Mouse (Mus musculus) kidney, postnatal 0 days (tissue): Measurements from ENCODE around the gene Gss. TPM values are rescaled to one million over a fixed set of nuclear protein-coding genes. Genes with fewer than 3 reads are reported as not detected.
A peak's percentile ranks its signal among the peaks of the same experiment; 100 is the strongest.

ENCODE experiments used
- ATAC-seq: fragments of 200-750 bp; cut with Nextera tagmentation; replicated peaks from 2 replicates; pipeline ENCODE4 v1.8.0; 2017; ENCODE audit warnings: low read depth, moderate number of reproducible peaks, moderate TSS enrichment, moderate library complexity; ENCODE audit not compliant: low FRiP score
- DNase-seq: peaks from one replicate; pipeline ENCODE4 v3.0.0-alpha.2; 2016; ENCODE audit warnings: low spot score
- H3K27ac ChIP-seq: fragments of 300-500 bp; sonication (generic); 2 replicates; pipeline ENCODE4 v1.5.1; 2014; ENCODE audit warnings: mild to moderate bottlenecking
- H3K27me3 ChIP-seq: fragments of 300-500 bp; sonication (generic); 2 replicates; pipeline ENCODE4 v1.6.1; 2014; ENCODE audit warnings: low read length, mixed read lengths; ENCODE audit not compliant: insufficient read depth
- H3K36me3 ChIP-seq: fragments of 300-500 bp; sonication (generic); 2 replicates; pipeline ENCODE4 v1.6.1; 2014; ENCODE audit warnings: low read length, mixed read lengths; ENCODE audit not compliant: insufficient read depth
- H3K4me1 ChIP-seq: fragments of 300-500 bp; sonication (generic); replicated peaks from 2 replicates; pipeline ENCODE4 v1.6.1; 2014; ENCODE audit warnings: antibody characterized with exemption, low read length, mixed read lengths; ENCODE audit not compliant: insufficient read depth
- H3K4me2 ChIP-seq: fragments of 300-500 bp; sonication (generic); 2 replicates; pipeline ENCODE4 v1.6.1; 2014; ENCODE audit warnings: mild to moderate bottlenecking, low read length, moderate library complexity, mixed read lengths
- H3K4me3 ChIP-seq: fragments of 300-500 bp; sonication (generic); replicated peaks from 2 replicates; pipeline ENCODE4 v1.5.1; 2014; ENCODE audit warnings: low read depth, low read length
- H3K9ac ChIP-seq: fragments of 300-500 bp; sonication (generic); 2 replicates; pipeline ENCODE4 v1.6.1; 2014; ENCODE audit warnings: low read depth, low read length
- H3K9me3 ChIP-seq: fragments of 300-500 bp; sonication (generic); replicated peaks from 2 replicates; pipeline ENCODE4 v1.6.1; 2016; ENCODE audit warnings: low read length, inconsistent platforms, mixed read lengths
- CTCF ChIP-seq: IDR thresholded peaks from 2 replicates; pipeline ENCODE4 v1.5.1; 2016; ENCODE audit warnings: antibody characterized with exemption, low read depth, mild to moderate bottlenecking, moderate library complexity
- WGBS: fragments of 180-500 bp; shearing (Covaris S2); extraction: QIAGEN DNeasy Blood & Tissue Kit; methylation state at CpG from one replicate; pipeline ENCODE4 v1.1.7; 2014; 5-methylcytosine and 5-hydroxymethylcytosine counted together
- polyA plus RNA-seq: library from polyadenylated mRNA; unstranded; fragments of >200 nt; fragmentation: Nextera tagmentation; extraction: Ambion mirVana; gene quantifications from 2 replicates; pipeline ENCODE4 v1.2.1, GENCODE M21; 2015

Gene Gss
- polyA plus RNA-seq, 1 experiment from 2014 or later, result 114 TPM

GRCm38 (mm10) chr2:155574700-155575099, 17.9 kb downstream of the Gss start:
- Histone ChIP-seq H3K4me1 (no peaks in the 10 kb centered on the region), H3K4me3 (no peak overlapping the region), H3K36me3 (peaks cover 8% of the 10 kb centered on the region; the same call in 1 of the 2 replicates), H3K4me2 (no peak overlapping the region), H3K9ac (no peak overlapping the region), H3K27me3 (no peaks in the 10 kb centered on the region), H3K9me3 (no peaks in the 10 kb centered on the region), H3K27ac (no peak overlapping the region)
- no peak for TF ChIP-seq CTCF
- WGBS, result 77% methylated on average over 4 of the region's 4 CpGs
- ATAC-seq, result peak; percentile 52
- peak; percentile 5 for DNase-seq

GRCm38 (mm10) chr2:155573996-155574395, 18.6 kb downstream of the Gss start:
- no peak overlapping the region for H3K9ac ChIP-seq
- no peaks in the 10 kb centered on the region for H3K27me3 ChIP-seq
- TF ChIP-seq CTCF, result no peak
- peaks cover 8% of the 10 kb centered on the region; the same call in 1 of the 2 replicates for H3K36me3 ChIP-seq
- no peaks in the 10 kb centered on the region for H3K9me3 ChIP-seq
- no peak for DNase-seq
- no peaks in the 10 kb centered on the region for H3K4me1 ChIP-seq
- no peak overlapping the region for H3K4me3 ChIP-seq
- no peak overlapping the region for H3K4me2 ChIP-seq
- WGBS, result 93% methylated on average over 7 of the region's 7 CpGs
- H3K27ac ChIP-seq, result no peak overlapping the region
- ATAC-seq, result no peak

- Histone ChIP-seq H3K9me3 (no peaks in the 10 kb centered on the region), H3K27me3 (no peaks in the 10 kb centered on the region), H3K27ac (no peak overlapping the region), H3K36me3 (peaks cover 8% of the 10 kb centered on the region; the same call in 1 of the 2 replicates), H3K4me1 (no peaks in the 10 kb centered on the region), H3K4me2 (no peak overlapping the region), H3K4me3 (no peak overlapping the region), H3K9ac (no peak overlapping the region)
- no peak for TF ChIP-seq CTCF
- ATAC-seq, result no peak
- no peak for DNase-seq
- 86% methylated on average over 9 of the region's 9 CpGs for WGBS
Measured at GRCm38 (mm10) chr2:155573001-155573400, 19.6 kb downstream of the Gss start.

- H3K27ac ChIP-seq, result no peak overlapping the region
- DNase-seq, result no peak
- H3K9me3 ChIP-seq, result no peaks in the 10 kb centered on the region
- ATAC-seq, result no peak
- no peak overlapping the region for H3K9ac ChIP-seq
- H3K4me3 ChIP-seq, result no peak overlapping the region
- H3K4me2 ChIP-seq, result no peak overlapping the region
- H3K4me1 ChIP-seq, result no peaks in the 10 kb centered on the region
- no peaks in the 10 kb centered on the region for H3K27me3 ChIP-seq
- TF ChIP-seq CTCF, result no peak
- WGBS, result 35% methylated on average over 3 of the region's 3 CpGs
- no peaks in the 10 kb centered on the region for H3K36me3 ChIP-seq
Measured at GRCm38 (mm10) chr2:155569223-155569807, 23.3 kb downstream of the Gss start.

DNA sequence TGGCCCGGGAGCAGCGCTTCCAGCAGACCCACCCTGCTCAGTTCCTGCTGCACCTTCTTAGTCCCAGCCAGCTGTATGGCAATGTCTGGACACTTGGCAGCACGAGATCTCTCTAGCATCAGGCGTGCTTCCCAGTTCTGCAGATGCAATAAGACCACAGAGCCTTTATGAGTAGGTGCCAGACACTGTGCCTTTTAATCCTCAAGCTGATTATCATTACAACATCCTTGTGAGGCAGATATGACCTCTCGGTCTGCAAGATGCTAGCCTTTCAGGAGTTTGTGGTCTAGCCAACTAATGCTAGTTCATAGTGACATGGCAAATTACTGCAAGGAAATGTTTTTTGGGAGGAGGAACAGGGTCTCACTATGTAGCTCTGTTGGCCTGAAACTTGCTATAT, 24.9 kb downstream of the Gss start:
- H3K9me3 ChIP-seq, result no peaks in the 10 kb centered on the region
- ATAC-seq (no peak), DNase-seq (no peak)
- H3K27me3 ChIP-seq, result no peaks in the 10 kb centered on the region
- H3K36me3 ChIP-seq, result no peaks in the 10 kb centered on the region
- H3K4me2 ChIP-seq, result no peak overlapping the region
- WGBS, result 88% methylated on average over 5 of the region's 5 CpGs
- H3K4me1 ChIP-seq, result no peaks in the 10 kb centered on the region
- no peak overlapping the region for H3K9ac ChIP-seq
- H3K4me3 ChIP-seq, result no peak overlapping the region
- TF ChIP-seq CTCF, result no peak
- H3K27ac ChIP-seq, result no peak overlapping the region

DNA sequence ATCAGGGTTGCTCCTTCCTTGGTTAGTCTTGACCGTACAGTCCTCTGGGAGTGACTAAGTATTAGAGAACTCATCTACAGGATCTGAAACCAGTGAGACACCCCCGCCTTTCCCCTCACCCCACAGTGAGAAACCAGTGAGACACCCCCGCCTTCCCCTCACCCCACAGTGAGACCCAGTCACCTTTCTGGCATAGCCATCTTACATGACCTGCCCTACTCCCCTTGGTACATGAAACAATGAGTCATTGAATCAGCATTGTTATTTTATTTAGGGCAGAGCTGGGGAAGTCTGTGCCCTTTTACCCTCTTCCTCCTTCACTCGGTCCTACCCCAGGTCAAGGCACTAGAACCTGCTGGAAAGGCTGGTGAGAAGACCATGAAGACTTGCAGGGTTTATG, 29.7 kb downstream of the Gss start:
- Histone ChIP-seq H3K9me3 (no peaks in the 10 kb centered on the region), H3K4me3 (no peak overlapping the region), H3K4me2 (no peak overlapping the region), H3K4me1 (no peaks in the 10 kb centered on the region), H3K9ac (no peak overlapping the region), H3K27ac (no peak overlapping the region), H3K27me3 (no peaks in the 10 kb centered on the region), H3K36me3 (no peaks in the 10 kb centered on the region)
- ATAC-seq, result no peak
- WGBS, result 68% methylated on average over 4 of the region's 4 CpGs
- DNase-seq, result no peak
- no peak for TF ChIP-seq CTCF

GRCm38 (mm10) chr2:155562209-155562608, 30.4 kb downstream of the Gss start:
- 45% methylated on average over 1 of the region's 1 CpGs for WGBS
- H3K4me3 ChIP-seq, result no peak overlapping the region
- no peak overlapping the region for H3K4me2 ChIP-seq
- TF ChIP-seq CTCF, result no peak
- ATAC-seq, result no peak
- DNase-seq, result no peak
- no peak overlapping the region for H3K9ac ChIP-seq
- H3K27me3 ChIP-seq, result no peaks in the 10 kb centered on the region
- H3K27ac ChIP-seq, result no peak overlapping the region
- H3K4me1 ChIP-seq, result no peaks in the 10 kb centered on the region
- H3K9me3 ChIP-seq, result no peaks in the 10 kb centered on the region
- no peaks in the 10 kb centered on the region for H3K36me3 ChIP-seq
